Mouse (Mus musculus): ENCODE measurements around the gene Rho.

The Rho gene

DNA sequence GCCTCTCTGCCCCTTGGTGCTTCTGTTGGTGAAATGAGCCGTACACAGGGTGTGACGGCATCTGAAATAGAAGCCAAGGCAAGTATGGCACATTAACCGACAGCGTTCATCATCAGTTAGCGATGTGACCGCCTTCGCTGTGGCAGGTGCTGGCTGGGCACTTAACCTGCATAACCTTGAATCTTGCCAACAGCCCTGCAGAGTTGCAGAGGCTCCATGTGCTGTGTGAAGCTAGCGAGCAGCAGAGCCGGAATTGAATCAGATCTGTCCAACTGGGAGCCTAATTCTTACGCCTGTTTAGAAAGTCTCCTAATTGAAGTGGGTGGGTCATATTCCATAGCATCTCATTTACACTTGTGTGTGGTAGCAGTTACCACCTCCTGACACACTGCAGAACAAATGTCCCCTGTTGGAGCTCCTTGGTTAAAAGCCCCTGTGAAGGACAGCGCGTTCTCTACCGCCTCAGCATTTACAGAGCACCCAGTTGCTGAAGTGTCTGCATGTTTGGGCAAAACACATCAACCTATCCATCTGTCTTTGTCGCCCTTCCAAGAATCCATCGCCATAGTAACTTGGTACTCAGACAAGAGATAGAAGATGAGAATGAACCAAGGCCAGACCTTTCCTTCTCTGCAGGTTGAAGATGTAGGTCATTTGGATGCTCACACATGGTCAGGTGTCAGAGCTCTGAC, 16.9 kb upstream of the Rho start:
- in situ Hi-C loops (cut with MboI, MseI): no loop called here

DNA sequence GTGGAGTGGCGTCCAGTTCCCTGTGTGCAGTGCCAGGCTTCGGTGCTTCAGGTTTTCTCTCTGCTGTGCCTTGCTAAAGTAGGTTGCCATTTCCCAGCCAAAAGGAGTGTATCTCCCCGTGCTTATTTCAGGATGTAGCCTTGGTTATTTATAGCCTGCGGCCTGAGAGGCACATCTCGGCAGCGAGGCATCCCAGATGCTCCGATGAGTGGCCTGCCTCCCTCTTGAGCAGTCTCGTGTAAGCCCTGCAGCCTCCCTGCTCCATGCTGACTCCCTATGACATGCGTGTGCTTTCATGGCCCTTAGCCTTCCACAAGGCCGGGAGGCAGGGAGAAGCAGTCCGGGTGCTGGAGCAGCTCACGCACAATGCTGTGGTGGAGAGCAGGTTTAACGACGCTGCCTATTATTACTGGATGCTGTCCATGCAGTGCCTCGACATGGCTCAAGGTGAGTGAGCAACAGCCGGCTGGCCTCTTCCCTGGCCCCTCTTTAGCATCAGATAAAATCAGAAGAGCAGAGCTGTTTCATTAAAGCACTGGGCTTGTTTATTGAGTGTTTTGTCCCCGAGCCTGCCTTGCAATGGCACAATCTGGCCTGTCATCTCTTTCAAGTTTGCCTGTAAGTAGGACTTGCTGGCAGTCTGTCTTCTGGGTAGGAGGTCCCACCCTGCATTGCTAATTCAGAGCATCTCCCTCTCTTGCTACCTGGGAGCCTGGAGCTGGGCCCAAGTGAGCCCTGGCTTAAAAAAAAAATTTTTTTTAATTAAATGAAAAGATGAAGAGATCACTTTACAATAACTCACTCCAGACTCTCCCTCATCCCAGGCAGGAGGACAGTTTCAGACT, 15.7 kb upstream of the Rho start:
- in situ Hi-C loops (cut with MboI, MseI): no loop called here

DNA sequence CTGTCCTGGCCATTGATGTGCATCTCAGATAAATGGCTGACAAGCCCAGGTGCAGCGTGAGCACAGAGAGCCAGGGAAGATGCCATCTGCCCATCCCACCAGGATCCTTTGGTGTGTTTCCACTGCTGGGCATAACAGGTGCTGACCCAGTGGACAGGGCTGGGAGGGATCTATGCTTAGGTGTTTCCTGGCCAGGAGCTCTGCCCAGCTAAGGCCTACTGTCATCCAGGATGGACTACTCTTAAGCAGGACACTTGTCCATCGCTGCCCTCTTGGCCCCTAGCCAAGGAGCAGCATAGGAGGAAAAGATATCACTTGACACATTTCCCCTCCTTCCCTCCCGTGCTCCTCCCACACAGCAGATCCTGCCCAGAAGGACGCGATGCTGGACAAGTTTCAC, 14.9 kb upstream of the Rho start:
- in situ Hi-C loops (cut with MboI, MseI): no loop called here

DNA sequence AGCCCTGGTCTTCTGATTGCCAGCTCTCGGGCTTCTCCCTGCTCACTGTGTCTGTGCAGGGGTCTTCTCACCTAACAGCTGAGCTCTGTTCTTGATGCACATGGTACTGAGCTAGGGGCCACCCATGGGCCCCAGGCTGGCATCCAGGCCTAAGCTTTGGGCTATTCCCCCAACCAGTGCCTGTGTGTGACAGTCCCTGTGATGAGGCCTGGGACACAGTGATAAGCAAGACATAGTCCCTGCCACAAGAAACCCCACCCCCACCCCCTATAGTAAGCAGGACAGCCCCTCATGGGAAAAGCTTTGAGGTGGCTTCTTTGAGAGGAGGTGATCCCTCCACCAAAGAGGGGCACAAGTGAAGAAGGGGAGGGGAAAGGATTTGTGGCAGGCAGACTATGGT, 12.9 kb upstream of the Rho start:
- in situ Hi-C loops (cut with MboI, MseI): no loop called here

DNA sequence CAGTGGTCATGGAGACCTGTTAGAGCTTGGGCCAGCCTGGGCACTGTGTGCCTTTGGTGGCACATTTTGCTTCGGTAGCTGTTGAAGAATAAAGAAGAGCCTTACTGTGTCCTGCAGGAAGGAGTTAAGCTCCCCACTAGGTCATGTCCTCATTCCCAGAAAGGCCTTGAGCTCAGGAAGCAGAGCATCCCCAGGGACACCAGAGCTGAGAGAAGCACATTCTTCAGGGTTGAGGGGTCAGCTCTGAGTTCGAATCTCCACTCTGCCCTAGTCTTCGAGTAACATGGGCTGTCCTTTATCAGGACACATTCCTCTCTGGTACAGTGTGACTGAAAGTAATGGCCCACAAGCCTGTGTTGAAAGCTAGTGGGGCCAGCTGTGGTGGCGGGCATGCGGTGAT, 11.7 kb upstream of the Rho start:
- in situ Hi-C loops (cut with MboI, MseI): no loop called here

DNA sequence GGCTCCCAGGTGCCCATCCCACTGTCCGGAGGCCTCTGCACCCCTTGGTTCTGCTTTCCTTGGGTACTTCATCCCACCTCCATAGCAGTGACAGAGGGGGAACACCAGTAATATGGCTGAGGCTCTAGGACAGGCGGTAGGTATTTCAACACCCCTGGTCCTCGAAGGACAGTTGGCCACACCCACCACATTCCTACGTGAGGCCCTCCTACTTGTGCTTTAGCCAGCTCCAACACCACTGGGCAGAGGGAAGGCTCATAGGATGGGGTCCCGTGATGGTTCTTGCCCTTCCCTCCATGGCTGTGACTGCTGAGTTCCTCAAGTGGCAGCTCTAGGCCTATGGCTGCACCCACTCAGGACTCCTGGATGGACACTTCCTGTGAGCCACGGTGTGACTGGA, 6.7 kb upstream of the Rho start:
- in situ Hi-C loops (cut with MboI, MseI): no loop called here

DNA sequence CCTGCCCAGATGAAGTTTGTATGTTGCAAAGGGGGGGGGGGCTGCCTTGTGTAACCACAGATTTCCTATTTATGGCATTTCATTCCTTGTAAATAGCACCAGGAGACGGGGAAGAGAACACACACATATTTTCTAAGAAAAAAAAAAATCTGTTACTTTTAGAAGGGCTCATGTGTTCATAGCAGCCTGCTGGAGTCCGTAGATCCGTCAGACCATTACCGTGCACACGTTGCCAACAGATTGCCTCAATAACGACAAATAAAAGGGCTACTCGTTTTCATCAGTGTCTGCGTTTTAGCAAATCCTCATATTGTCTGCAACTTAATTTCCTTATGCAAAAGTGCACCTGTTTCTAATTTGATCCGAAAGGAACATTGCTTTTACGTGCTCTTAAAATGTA, 5.1 kb upstream of the Rho start:
- in situ Hi-C loops (cut with MboI, MseI): no loop called here

DNA sequence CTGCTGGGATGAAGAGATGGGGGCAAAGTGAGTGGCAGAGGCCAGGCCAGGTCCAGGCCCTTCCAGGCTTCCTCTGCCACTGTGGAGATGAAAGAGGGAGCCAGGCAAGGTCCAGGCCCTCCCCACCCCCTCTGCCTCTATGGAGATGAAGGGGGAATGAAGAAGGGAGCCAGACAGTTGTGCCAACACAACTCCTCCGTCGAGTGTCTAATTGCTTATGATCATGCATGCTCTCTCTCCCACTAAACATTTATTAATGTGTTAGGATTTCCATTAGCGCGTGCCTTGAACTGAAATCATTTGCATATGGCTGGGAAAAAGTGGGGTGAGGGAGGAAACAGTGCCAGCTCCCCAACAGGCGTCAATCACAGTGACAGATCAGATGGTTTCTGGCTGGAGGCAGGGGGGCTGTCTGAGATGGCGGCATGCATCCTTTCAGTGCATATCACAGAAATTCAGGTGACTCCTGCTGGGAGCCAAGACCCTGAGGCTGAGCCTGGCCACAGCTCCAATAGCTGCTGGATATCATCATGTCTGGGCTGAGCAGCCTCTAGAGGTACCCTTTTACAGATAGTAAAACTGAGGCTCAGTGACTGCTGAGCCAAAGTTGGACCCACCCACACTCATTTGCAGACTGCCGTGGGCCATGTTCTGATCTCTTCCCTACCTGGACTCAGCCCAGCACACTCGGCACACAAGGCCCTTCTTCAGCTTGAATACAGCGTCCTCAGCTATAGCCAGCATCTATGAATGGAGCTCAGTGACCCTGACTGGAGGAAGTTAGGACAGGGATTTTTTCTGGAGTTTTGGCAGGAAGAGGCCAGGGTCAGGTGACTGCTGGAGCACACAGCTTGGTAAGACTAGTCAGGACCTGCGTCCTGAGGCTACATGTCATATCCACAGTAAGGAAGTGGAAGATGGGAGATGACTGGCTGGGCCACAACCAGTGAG, 4.0 kb upstream of the Rho start:
- in situ Hi-C loops (cut with MboI, MseI): no loop called here

DNA sequence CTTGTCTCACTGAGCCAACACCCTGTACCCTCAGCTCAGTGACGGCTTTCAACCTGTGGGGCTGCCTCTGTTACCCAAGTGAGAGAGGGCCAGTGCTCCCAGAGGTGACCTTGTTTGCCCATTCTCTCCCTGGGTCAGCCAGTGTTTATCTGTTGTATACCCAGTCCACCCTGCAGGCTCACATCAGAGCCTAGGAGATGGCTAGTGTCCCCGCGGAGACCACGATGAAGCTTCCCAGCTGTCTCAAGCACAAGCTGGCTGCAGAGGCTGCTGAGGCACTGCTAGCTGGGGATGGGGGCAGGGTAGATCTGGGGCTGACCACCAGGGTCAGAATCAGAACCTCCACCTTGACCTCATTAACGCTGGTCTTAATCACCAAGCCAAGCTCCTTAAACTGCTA, 1.5 kb upstream of the Rho start:
- in situ Hi-C loops (cut with MboI, MseI): no loop called here

DNA sequence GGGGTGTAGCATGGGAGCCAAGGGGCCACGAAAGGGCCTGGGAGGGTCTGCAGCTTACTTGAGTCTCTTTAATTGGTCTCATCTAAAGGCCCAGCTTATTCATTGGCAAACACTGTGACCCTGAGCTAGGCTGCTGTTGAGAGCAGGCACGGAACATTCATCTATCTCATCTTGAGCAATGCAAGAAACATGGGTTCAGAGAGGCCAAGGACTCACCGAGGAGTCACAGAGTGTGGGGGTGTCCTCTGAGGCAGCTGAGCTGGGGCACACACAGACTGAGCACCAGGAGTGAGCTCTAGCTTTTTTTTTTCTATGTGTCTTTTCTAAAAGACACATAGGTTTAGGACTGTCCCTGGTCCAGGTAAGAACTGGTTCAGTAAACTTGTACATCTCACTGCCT, 843 bp downstream of the Rho start:
- in situ Hi-C loops (cut with MboI, MseI): no loop called here

DNA sequence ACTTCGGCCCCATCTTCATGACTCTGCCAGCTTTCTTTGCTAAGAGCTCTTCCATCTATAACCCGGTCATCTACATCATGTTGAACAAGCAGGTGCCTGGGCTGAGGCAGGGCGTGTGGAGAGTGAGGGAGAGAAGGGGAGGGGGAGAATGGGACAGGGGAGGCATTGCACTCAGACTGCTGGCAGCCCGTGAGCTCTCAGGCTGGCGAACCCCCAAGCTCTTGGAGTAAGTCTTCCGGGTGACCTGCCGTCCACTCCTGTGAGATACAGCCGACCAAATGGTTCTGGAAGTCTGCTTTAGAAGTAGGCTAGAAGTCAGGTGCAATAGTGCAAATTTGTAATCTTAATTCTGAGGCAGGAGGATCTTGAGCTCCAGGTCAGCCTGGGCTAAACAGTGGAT, 4.0 kb downstream of the Rho start:
- in situ Hi-C loops (cut with MboI, MseI): no loop called here

DNA sequence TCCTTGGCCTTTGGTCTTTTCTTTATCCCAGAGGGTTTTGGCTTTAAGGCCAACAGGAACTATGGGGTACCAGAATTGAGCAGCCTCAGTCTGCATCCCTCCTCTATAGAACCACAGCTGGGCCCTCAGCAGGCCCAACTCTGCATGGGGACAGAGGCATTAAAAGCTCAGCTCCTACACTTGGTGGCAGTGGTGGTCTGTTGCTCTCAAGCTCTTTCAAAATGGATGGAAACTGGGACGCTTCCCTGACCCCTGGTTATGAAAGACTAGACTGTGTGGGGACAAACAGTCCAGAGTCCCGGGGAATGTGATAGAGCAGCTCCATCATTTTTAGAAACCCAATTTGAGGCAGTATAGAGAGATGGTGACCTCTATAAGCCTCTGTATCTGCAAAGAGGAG, 6.5 kb downstream of the Rho start:
- in situ Hi-C loops (cut with MboI, MseI): no loop called here

DNA sequence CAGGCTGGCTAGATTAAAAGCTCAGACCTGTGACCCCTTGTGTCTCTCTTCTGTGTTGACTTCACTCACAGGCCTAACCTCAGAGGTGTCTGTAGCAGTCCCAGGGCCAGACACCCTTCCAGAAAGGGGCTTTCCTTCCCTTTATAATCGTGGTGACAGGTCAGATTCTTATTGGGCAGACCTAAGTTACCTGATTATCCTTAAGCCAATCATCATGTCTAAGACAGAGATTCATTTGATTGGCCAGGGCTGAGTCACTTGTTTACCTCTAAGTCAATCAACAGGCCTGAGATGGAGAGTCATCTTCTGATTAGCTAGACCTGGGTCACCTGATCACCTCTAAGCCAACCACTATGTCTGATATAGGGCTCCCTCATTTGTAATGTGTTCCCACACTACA, 7.2 kb downstream of the Rho start:
- in situ Hi-C loops (cut with MboI, MseI): no loop called here

DNA sequence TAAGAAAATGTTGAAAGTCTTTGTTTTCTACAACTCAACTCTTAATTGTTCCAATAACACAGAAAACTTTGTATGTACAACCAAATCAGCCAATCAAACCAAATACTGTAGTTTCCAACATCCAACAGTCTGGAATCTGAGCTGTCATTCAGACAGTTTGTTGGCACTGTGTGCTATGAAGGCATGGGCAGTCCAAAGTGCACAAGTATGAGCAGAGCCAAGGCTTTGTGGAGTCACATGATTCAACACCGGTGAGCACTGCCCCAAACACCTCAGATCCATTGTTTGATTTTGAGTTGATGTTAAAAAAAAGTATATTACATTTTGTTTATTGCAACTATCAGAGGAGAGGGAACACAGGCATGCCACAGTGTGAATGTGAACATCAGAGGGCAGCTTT, 9.1 kb downstream of the Rho start:
- in situ Hi-C loops (cut with MboI, MseI): no loop called here

DNA sequence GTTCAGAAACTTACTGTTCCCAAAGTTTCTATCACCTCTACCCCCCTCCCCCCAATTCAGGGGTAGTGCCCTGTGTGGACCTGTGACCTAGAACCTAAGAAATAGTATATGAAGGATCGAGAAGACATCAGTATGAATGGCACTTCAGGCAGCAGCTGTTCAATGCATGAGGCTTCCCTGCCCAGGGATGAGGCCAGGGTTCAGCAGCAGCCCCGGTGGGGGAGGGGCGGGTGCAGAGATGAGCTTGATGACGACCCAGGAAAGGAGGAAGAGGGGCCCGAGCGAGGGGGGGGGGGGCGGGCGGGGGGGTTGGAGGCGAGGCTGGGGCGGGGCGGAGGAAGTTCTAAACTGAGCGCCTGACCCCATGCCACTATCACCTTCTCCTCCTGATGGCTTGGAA, 9.6 kb downstream of the Rho start:
- in situ Hi-C loops (cut with MboI, MseI): no loop called here

DNA sequence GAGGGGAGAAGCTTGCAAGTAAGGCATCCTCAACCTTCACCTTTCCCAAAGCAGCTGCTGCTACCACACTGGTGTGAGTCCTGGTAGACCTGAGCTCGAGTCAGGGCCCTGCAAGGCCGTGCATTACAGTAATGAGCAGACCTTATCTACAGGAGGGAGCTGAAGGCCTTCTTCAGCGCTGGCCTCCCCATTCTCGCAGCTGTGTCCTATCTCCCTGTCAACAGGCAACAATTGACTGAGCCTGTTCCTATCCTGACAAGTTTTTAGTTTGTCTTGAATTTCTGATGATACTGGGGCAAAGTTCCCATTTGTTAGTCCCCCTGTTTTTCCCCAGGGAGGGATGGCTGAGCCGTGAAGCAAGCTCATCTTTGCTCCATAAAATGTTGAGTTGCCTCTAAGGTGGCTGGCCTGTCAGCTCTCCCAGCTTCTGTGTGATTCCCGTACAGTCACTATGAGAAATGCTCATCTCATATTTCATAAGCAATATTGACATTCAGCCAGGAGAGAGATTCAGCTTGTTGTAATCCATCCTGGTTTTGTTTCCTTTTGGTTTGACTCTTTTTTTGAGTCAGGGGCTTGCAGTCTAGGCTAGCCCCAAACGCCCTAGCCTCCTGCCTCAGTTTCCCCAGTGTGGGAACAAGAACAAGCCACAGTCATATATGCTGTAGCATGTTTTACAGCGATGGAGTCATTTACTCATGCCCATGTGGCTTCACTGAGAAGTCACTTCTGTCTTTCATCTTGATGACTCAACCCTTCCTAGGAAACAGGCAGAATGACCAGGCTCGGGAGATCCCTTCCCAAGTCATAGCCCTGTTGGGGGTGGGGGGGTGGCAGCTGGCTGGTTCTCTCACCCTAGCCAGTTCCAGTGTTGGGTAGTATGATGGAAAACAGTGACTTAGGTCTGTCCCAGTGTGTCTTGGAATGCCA, 12.2 kb downstream of the Rho start:
- in situ Hi-C loops (cut with MboI, MseI): no loop called here

DNA sequence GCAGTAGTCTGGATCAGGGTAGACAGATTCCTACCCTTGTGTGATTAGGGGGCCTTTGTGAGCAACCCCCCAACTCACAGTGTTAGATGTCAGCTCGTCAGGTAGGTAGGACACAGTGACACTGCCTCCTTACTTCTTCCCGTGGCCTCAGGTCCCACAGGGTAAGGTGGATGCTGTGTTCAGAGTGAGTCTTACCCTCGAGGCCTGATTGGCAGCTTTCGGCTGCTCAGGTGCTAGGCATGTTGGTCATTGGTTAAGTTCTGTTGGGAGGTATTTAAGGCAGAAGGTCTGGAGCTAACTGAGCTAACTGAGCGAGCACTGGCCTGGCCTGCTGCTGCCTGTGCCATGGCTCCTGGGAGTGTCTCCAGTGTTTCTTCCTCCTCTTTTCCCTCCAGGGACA, 13.1 kb downstream of the Rho start, which contains the start of gene H1foo:
TSS of gene H1foo (plus strand) at position 301 of the 400 bp plus-strand sequence.
- in situ Hi-C loops (cut with MboI, MseI): no loop called here

DNA sequence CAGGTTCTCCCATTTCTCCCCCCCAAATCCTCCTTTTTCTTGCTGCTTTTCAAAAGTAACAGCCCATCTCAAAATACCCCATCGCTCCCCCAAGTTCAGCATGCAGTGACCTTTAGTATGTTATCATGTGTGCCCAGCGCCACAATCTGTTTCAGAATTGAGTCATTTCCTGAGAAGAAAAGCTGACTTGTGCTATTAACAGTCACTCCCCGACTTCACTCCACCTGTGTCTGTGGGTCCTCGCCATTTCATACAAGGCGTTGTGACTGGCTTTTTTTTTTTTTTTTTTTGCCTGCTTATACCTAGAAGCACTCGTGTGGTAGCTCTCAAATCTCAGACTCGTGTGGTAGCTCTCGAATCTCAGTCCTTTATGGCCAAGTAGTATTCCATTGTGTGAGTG, 14.1 kb downstream of the Rho start:
- in situ Hi-C loops (cut with MboI, MseI): no loop called here

DNA sequence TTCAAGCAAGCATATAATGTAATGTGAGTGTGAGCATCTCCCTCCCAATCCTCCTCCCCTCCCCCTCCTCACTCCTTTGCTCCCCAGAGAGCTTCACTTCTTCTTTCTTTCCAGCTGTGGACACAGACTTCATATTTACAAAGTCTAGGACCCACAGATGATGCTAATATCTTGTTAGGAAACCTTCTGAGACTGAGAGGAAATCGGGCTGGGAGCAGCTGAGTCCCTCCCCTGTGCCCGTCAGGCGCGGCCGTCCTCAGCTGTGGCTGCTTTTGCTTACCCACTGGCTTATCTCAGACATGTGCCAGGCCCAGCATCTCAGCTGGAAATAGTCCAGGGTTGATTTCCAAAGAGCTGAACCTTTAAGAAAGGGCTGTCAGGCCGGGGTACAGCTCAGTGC, 14.8 kb downstream of the Rho start:
- in situ Hi-C loops (cut with MboI, MseI): no loop called here

DNA sequence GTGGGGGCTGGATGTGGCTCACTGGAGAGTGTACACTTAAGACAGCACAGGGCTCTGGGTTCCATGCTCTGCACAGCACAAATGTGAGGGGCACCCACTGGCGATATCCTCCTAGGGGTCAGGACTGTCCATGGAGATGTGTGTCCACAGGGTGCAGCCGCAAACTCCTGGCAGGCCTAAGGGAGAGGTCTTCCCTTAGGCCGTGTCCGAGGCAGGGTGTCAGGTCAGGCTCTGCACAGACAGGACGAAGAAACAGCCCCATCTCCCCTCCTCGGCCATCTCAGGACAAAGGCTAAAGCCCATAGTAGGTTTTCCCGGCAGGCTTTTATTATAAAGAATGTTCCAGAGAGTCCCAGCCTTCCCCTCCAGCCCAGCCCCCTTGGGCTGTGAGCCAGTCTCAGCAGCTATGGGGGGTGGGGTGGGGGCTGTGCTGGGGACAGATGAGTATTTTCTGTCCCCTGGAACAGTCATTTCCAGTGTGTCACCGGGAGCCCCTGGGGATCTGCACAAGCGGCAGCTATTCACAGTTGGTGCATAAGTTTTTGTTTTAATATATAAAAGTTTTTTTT, 23.0 kb downstream of the Rho start:
- in situ Hi-C loops (cut with MboI, MseI): loop anchor here (10.0 kb wide), 1 partner anchor 1910 kb away; the partner anchor contains the start of gene Zfp239

DNA sequence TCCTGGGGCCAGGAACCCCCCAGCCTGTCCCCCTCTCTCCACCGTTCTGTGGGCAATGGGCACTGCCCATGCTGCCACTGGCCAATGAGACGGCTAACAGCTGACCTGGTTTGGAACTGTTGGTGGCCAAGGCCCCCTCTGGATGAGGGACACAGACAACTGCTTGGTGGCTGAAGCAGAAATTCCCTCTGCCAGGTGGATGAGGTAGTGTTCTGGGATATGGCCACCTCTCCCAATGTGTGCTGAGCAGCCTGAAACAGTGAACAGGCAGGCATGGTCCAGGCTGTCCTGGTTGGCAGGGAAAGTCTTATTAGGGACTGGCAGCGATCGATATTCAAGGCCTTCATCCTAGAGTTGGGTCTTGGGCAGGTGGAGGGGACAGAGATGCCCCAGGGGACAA, 23.6 kb downstream of the Rho start:
- in situ Hi-C loops (cut with MboI, MseI): loop anchor here (10.0 kb wide), 1 partner anchor 1910 kb away; the partner anchor contains the start of gene Zfp239

Data from regulatory T cell (primary cell).